Mouse (Mus musculus) frontal cortex, postnatal 25 days (tissue): Measurements from ENCODE around the gene Ccdc148.

Experiments used
- DNase-seq, 2 experiments: peaks; one replicate each; pipeline ENCODE4 v3.0.0; 2022; ENCODE audit warnings: low spot score in 2 of 2

The Ccdc148 gene

DNA sequence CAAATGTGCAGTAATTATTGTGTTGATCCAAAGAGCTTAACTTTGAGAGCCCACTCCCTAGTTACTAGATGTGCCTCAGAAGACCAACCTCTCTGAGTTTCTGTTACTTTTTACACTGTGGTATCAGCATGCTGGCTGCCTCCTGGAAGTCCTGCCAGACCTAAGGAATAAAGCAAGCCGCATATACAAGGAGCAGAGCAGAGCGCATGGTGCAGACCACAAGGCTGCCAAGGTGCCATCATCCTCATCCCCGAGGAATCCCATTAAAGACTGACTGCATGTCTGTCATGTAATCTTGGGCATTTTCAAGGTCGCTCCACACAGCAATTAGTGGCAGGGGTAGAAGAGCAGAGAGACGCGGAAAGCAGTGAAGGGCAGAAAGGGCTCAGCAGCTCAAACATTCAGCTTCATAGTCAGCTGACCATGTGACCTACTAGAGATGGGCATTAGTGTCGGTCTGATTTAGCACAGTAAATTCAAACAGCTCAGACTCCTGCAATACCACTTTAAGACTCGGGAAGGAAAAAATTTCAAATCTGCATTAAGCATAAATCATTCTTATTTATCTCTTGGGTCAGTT is 110.1 kb downstream of the Ccdc148 start:
- DNase-seq = no peak

DNA sequence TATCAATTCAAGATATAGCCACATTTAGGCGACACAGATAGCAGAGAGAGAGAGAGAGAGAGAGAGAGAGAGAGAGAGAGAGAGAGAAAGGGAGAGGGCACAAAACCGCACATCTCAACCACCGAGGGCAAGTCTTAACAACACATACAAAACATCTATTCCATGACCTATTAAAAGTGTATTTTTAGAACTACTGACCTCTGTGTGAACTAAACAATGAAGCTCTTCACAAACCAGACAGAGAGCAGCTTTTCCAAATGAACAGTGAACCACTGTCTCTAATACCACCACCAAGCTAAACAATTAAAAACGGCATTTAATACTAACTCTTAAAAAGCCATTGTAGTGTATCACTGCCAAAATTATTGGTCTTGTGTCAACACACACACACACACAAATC is 110.8 kb downstream of the Ccdc148 start:
- DNase-seq = no peak

DNA sequence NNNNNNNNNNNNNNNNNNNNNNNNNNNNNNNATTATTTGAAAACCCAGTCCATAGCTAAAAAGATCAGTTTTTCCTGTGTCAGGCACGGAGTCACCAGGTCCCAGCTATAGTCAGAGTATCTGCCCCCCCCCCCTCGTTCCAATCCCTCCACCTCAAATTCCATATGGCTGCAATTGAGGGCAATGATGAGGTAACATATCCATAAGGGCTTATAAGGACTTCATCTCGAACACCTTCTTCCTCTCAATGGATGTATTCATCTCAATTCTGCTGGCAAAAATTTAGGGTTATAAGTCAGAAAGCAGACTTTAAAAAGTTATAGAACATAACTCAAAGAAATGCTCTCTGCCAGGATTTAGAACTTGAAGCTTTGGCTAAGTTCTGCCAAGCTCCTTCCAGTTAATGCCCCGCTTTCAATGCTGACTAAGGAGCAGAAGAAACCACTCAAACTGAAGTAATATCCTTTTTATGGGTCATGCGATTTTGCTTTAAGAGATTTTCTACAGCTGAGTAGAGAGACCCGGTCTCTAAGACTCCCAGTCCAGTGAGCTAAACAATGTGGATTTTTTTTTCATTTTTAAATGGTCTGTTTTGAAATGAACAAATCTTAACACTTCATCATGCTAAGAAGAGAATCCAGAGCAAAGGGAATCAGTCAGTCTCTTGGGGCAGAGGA is 111.6 kb downstream of the Ccdc148 start:
- DNase-seq = no peak

DNA sequence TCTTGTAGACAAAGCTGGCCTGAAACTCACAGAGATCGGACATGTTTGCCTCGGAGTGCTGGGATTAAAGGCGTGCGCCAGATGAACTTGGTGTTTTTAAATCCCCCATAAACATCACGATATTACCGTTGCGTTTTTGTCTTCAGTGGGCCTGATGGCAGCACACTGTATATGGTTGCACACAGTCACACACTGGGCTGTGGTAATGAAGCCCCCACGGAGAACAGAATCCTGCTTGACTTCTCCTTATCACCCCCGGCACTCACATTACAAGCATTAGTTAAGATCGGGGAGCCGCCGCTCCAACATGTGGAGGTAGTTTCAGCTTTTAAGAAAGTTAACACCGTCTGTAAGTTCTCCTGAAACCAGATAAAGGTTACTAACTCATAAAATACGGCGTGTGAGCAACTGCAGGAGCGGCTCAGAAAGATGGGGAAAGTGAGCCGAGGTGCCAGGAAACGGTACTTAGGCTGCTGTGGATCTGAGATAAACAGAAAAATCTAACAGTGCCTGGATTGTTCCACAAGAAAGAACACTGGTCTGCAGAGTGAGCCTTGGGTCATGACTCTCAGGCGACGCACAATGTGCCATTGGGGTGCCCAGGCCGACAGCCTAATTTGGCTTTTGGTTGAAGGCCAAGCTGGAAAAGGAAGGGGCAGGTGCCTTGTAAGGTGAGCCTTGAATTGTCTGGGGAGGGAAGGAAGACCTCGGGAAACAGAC is 117.0 kb downstream of the Ccdc148 start:
- no peak for DNase-seq

DNA sequence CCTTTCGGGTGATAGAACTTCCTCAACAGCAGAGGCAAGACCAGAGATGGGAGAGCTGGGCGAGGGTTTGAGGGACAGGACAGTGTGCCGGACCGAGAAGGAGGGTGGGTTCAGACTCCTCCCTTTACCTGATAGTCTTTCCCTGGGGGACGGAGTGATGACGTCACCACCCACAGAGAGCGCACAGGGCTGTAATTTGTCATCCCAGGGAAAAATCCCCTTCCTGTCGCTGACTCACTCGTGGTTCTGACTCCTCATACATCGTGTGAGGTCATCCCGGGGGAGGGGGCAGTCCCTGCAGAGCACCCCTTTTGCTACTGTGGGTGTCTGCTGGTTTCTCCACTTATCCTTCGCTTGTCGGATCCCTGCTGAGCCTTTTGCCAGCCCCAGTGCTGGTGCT is 117.9 kb downstream of the Ccdc148 start:
- DNase-seq = no peak

DNA sequence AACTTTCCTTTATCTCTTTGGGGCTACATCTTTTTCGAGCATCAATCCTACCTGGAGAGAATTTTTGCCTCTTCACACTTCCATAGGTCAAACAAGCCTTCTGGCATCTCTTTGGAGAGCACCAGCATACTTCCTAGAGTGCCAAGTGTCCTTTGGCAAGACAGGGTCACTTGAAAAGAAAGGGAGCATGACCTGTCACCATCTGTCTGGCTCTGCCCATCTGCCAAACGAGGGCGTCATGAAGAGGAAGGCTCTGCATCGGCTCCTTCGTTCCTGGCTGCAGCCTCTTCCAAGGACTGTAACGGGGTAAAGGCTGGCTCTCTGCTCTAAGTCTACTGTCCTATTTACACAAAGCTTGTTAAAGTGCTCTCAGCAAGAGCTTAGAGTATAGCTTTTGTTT is 124.0 kb downstream of the Ccdc148 start:
- DNase-seq = no peak

DNA sequence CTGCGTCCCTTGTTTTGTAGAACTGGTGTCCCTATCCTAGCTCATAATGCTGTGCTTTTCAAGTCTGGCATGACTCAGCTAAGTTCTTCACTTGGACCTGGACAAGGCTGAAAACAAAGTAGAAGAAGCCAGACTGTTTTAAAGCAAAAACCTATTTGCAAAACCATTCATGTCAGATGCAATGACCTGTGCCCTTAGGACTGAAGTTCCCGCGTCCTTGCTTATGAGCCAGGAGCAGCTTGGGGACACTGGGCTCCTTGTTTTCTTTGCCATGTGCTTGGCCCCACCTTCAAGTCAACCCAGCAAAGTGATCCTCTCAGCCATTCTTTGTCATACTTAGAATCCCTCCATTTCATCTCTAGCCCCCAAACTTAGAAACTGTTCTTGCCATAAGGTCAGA is 125.3 kb downstream of the Ccdc148 start:
- no peak for DNase-seq

DNA sequence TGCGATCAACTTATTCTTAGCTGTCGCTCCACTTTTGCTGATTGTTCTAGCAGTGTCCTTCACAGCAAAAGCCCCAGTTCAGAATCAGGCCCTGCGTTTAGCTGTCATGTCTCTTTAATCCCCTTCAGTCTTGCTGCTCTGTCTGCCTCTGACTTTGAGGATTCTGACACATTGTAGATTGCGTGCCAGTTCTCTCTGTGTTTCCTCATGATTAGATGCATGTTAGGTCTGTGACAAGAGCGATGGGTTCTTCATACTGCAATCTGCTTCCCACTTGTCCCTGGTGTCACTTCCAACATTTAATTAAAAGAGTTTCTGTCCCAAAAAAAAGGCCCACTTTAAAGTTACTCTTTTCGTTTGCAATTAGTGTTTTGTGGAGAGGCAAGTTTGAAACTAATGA is 126.2 kb downstream of the Ccdc148 start:
- DNase-seq = no peak

DNA sequence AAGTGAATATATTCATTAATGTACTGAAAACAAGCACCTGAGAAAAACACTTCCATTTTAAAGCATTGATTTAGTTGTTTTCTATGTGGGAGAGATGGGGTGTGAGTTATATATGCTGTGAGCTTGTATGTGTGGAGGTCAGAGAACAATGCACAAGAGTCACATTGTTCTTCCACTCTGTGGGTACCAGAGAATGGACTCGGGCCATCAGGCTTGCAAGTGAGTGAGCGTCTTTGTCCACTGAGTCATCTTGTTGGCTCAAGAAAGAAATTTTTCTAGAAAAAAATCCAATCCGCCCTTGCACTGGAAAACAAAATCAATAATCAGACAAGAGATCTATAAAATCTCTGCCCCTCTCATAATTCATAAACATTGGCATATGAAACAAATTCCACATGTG is 135.9 kb downstream of the Ccdc148 start:
- no peak for DNase-seq

DNA sequence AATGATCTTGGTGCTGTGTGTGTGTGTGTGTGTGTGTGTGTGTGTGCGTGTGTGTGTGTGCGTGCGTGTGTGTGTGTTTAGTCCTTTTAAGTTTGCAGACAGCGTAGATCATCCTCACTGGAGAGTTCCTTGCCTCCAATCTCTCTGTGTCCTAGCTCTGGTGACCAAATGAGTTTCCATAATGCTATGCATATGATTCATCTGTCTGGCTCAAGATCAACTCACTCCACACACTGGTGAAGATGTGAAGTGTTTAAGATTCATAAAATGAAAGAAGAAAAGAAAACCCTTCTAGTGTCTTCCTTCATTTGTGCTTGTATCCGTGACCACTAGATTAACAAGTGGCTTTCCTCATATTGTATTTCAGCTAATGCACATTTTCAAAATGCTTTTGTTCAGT is 153.1 kb downstream of the Ccdc148 start:
- DNase-seq = no peak

DNA sequence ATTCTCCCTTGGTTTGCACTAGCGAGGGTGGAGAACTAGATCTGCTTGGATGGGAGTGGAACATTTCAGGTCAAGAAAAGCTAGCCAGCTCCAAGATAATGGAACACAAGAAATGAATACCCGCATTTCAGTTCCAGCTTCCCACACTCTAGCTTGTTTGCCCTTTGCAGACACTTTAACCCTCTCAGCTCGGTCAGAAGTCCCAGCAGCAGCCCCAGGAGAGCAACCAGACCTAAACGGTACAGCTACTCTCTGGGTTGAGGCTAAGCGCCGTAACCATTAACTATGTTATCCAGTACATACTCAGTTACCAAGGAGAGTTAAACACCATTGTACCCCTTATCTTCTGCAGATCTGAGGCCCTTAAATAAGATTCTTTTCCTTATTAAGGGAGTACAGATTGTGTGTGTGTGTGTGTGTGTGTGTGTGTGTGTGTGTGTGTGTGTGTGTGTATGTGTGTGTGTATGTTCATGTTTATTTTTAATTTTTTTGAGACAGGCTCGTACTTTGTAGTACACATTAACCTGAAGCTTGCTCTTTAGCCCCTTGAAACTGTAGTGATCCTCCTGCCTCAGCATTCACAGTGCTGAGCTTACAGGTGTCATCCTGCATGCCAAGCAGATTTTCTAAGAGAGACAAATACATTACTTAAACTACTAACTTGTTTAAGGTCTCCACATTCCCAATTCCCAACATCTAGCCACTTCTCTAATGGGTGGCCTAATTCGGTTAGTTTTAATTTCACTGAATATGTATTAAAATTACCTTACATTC is 153.7 kb downstream of the Ccdc148 start:
- DNase-seq = no peak

DNA sequence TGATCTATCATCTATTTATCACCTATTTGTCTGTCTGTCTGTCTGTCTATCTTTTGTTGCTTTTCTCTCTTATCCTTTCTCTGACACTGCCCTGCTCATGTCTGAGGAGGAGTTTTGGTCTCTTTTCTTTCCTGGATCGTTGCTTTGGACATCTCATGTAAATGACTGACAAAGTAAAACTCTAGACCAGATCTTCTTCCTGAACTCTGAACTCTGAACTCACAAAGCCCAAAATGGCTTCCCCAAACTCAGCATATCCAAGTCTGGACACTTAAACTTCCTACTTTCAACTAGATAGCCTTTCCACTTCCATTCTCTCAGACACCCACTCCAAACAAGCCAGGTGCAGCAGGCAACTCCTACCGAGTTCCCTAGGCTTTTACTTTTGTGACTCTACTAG is 163.3 kb downstream of the Ccdc148 start:
- no peak for DNase-seq

DNA sequence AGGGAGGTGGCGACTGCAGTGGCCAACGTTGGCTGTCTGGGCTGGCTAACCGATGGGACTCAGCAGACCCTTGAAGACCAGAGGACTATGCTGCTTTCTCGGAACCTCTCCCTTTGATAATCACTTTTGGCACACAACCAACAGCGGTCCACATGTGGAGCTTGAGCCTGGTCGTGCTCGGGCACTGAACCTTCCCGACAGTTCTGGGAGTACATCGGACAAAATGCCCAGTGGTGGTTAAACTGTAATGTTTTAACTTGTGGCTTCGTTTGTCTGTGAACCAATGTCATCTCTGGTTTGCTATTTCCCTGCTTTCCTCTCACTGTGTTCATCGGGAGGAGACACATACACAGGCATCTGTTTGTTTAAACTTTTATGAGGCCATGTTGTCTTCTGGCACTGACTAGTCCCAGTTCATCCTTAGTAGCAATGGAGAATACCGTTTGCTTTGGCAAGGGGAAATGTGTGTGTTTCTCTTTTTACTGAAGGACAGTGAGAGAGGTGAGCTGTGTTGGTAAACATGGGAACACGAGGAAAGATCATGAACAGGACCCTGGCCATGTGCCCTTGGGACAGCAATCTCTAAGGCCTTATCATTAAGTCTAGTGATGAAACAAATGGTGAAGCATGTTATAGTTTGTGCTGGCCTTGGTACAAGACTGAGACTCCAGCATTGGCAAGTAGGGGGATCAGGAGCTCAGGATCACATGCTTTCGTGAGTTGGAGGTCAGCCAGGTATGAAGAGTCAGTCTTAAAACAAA is 167.9 kb downstream of the Ccdc148 start:
- no peak for DNase-seq

DNA sequence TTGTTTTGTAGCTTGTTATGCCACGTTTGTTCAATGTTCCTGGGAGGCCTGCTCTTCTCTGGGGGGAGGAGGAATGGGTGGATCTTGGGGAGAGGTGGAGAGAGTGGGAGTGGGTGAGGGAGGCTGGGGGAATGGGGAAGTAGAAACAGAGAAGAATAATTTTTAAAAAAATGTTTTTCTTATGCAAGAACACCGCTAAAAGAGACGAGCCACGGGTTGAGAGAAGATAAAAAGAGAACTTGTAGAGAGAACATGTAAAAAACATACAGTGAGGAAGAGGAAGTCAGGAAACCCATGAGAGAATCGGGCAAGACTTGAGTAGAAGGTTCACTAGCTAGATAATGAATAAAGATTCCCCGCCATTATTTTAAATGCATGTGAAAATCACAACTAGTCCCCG is 182.4 kb downstream of the Ccdc148 start:
- no peak for DNase-seq

DNA sequence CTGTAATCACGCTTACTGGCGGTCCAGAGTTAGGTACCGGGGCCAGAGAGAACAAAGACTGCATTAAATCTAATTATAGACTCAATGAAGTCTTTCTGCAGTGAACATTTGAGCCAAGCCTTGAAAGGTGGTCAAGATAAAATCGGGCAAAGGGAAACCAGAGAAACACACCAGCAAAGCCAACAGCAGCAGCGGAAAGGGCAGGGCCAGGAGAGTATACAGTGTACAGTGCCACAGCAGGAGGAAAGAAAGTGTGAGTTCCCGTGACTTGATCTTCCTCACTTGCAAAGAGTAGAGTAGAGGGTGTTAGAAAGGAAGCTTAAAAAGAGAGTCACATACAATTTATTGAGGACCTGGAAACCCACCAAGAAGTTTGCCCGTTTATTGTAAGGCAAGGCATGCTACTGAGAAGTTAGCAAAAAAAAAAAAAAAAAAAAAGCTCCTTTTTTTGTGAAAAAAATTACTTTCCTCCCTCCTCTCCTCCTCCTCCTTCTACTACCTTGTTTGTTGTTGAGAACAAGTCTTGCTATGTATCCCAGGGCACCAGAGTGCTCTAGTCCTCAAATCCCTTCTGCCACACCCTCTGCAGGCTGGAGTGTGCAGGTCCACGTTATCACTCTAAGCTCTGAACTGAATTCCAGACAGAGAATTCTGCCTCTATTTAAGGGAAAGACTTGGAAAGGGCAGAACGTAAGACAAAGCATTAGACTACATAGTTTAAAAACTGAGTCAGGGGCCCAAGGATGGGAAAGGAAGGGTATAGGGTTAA is 188.8 kb downstream of the Ccdc148 start:
- DNase-seq = no peak

DNA sequence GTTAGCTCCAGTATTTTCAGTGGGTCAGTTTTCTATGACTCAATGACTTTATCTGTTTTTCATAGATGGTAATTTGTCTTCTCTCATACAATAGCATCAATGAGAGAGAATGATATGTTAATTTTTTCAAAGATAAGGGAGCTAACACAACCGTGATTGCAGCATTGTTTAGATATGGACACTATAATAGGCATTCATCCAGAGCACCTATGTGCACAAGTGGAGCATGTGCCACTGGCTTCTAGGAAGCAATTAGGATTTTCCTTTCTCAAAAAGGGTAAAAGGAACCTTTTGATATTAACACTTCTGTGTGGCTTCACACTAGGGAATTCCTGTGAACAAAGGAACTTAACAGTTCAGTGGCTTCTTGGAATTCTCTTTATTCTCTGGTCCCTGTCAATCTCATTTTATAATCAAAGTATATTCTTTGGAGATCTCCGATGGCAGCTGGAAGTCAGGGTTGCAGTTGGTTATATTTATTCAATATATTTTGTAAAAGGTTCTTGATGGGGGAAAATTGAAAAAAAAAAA is 203.6 kb downstream of the Ccdc148 start:
- no peak for DNase-seq

DNA sequence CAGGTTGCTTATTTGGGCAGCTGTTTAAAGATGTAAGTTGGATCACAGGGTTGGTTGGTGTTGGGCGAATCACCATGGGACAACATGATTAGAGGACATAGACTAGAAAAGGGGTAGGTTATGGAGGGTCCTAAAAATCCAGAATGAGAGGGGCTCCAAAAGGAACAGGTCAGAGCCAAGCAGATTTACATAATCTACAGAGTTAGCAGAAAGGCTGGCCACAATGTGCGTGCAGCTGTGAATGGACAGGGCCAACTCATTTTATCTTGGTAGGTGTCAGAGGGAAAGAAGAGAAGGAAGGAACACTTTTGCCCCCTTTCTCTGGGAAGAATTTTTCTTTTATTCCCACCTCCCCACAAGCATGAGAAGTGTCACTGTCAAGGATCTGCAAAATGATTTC is 204.1 kb downstream of the Ccdc148 start:
- DNase-seq = no peak

DNA sequence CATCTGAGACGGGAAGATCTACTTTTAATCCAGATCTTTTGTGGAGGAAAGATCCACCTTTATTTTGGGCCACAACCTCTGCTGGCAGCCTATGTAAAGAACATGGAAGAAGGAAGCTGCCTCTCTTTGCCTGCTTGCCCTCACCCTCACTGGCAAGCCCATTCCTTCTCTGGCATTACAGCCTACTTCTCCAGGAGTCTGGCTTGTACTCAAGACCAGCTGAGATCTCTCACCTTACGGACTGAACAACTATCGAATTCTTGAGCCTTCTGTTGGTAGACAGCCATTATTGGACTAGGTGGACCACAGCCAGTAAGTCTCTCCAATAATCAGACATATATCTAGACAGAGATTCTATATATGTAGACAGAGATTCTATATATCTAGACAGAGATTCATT is 208.4 kb downstream of the Ccdc148 start:
- DNase-seq = no peak

DNA sequence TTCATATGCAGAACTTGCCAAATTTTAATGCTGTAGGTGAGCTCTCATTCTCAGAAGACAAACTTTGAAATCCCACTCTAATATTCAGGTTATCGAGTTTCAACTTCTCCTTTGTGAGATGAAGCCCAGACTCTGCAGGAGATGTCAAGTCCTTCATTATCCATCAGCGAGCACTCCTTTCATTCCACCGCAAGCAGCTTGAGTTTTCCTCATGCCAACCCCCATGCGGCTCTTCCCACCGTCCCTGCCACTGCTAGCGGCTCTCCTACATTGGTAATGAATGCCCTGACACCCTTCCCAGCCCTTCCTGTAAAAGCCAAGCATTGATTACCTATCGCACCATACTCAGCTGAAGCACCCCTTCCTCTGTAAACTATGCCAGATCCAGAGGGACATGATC is 211.7 kb downstream of the Ccdc148 start:
- no peak for DNase-seq

DNA sequence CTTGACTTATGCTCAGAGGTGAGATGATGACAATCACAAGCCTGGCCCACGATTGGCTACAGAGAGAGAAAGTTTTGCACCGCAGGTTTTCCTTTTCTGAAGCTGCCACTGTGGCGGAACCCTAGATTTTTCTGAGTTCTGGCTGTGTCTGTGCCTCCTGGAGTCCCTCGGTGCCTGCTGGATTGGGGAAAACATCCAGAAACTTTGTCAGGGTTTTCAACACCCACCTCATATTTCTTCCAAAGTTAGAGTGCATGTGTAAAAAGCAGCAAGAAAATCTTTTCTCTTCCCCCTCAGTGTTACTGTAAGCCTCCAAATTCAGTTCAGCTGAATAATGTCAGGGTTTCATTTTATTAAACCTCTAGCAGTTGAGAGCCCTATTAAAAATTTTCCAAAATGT is 219.1 kb downstream of the Ccdc148 start:
- DNase-seq = peak in 1 of 2 experiments; percentile 4

DNA sequence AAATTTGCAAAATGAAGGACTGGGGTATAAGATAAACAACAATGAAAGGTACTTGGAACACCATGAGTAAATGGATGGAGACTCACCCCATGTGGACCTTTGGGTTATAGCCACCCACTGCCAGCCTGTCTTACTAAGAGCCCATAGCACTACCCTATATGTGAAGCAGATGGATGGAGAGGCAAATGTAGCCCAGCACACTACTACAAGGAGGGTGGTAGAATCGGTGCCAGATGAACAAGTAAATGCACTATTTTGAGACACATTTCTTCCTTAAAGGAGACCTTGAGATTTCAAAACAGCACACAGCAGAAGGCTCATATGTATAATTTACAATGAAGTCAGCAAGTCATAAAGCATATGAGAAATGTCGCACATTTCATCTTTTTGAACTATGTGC is 234.9 kb downstream of the Ccdc148 start:
- DNase-seq = no peak
